Mouse (Mus musculus): Measurements from ENCODE around the gene Gm3248. TPM values are rescaled to one million over a fixed set of nuclear protein-coding genes. Genes with fewer than 3 reads are reported as not detected.

The Gm3248 gene
- polyA plus RNA-seq, 1 experiment from 2014 or later = 5.5 TPM

Other genes with a start within 250 kb of the Gm3248 start
- gene Gm3373, start 220.2 kb downstream of the Gm3248 start, polyA plus RNA-seq (2015; fragmentation: Nextera tagmentation; extraction: Ambion mirVana) = 1.1 and 2.7 TPM in 2 replicates
- gene Gm3383, start 153.8 kb downstream of the Gm3248 start, polyA plus RNA-seq (2015; fragmentation: Nextera tagmentation; extraction: Ambion mirVana) = 4.4 and 4.7 TPM in 2 replicates
- gene Gm3424, start 131.4 kb downstream of the Gm3248 start, polyA plus RNA-seq (2015; fragmentation: Nextera tagmentation; extraction: Ambion mirVana) = not detected in 2 replicates
- 1.7 and 2.3 TPM in 2 replicates for gene Gm8237, start 81.4 kb downstream of the Gm3248 start, polyA plus RNA-seq (2015; fragmentation: Nextera tagmentation; extraction: Ambion mirVana)
- gene Gm3453, start 17.4 kb upstream of the Gm3248 start, polyA plus RNA-seq (2015; fragmentation: Nextera tagmentation; extraction: Ambion mirVana) = not detected in 2 replicates
- 0.16 TPM in 1 of 2 replicates, not detected in the other for gene Gm6337, start 96.5 kb upstream of the Gm3248 start, polyA plus RNA-seq (2015; fragmentation: Nextera tagmentation; extraction: Ambion mirVana)
- gene Gm8206, start 132.2 kb upstream of the Gm3248 start, polyA plus RNA-seq (2015; fragmentation: Nextera tagmentation; extraction: Ambion mirVana) = 6.1 and 9.0 TPM in 2 replicates
- 4.9 and 5.1 TPM in 2 replicates for gene Gm3468, start 146.9 kb upstream of the Gm3248 start, polyA plus RNA-seq (2015; fragmentation: Nextera tagmentation; extraction: Ambion mirVana)
- gene Gm3476, start 164.1 kb upstream of the Gm3248 start, polyA plus RNA-seq (2015; fragmentation: Nextera tagmentation; extraction: Ambion mirVana) = not detected in 2 replicates